Mouse (Mus musculus) intestine, postnatal 0 days (tissue): ENCODE results near the gene Aco2. TPM values are rescaled to one million over a fixed set of nuclear protein-coding genes. Genes with fewer than 3 reads are reported as not detected.

Source experiments
- ATAC-seq: fragments of 200-750 bp; cut with Nextera tagmentation; 2 replicates; pipeline ENCODE4 v1.8.0; 2017; ENCODE audit warnings: mild to moderate bottlenecking, moderate TSS enrichment, moderate library complexity
- H3K27ac ChIP-seq: fragments of 300-500 bp; sonication (generic); 2 replicates; pipeline ENCODE4 v1.5.1; 2014; ENCODE audit warnings: mild to moderate bottlenecking, low read depth, low read length, moderate library complexity
- H3K27me3 ChIP-seq: fragments of 300-500 bp; sonication (generic); replicated peaks from 2 replicates; pipeline ENCODE4 v1.6.1; 2014; ENCODE audit warnings: low read length, mixed read lengths; ENCODE audit not compliant: control insufficient read depth, insufficient read depth
- H3K36me3 ChIP-seq: fragments of 300-500 bp; sonication (generic); 2 replicates; pipeline ENCODE4 v1.6.1; 2014; ENCODE audit warnings: mild to moderate bottlenecking, moderate library complexity; ENCODE audit not compliant: control insufficient read depth, insufficient read depth
- H3K4me1 ChIP-seq: fragments of 300-500 bp; sonication (generic); replicated peaks from 2 replicates; pipeline ENCODE4 v1.6.1; 2014; ENCODE audit warnings: antibody characterized with exemption, low read length, mixed read lengths; ENCODE audit not compliant: control insufficient read depth, insufficient read depth
- H3K4me2 ChIP-seq: fragments of 300-500 bp; sonication (generic); replicated peaks from 2 replicates; pipeline ENCODE4 v1.6.1; 2014; ENCODE audit warnings: low read depth, mild to moderate bottlenecking, moderate library complexity
- H3K4me3 ChIP-seq: fragments of 300-500 bp; sonication (generic); 2 replicates; pipeline ENCODE4 v1.5.1; 2014; ENCODE audit warnings: low read depth, low read length
- H3K9ac ChIP-seq: fragments of 300-500 bp; sonication (generic); 2 replicates; pipeline ENCODE4 v1.6.1; 2014; ENCODE audit warnings: mild to moderate bottlenecking, low read depth, low read length
- H3K9me3 ChIP-seq: fragments of 300-500 bp; sonication (generic); 2 replicates; pipeline ENCODE4 v1.6.1; 2016; ENCODE audit warnings: mixed run types; ENCODE audit not compliant: control insufficient read depth
- CTCF ChIP-seq: sonication (generic); IDR thresholded peaks from 2 replicates; pipeline ENCODE4 v1.5.1; 2016; ENCODE audit warnings: low read depth, mild to moderate bottlenecking, control low read depth, antibody characterized with exemption, moderate library complexity
- WGBS: fragments of 180-500 bp; shearing (Covaris S2); extraction: QIAGEN DNeasy Blood & Tissue Kit; methylation state at CpG from one replicate; pipeline ENCODE4 v1.1.7; 2014; 5-methylcytosine and 5-hydroxymethylcytosine counted together
- polyA plus RNA-seq: library from polyadenylated mRNA; unstranded; fragments of >200 nt; fragmentation: Nextera tagmentation; extraction: Ambion mirVana; gene quantifications from 2 replicates; pipeline ENCODE4 v1.2.1, GENCODE M21; 2015

Aco2 gene
- polyA plus RNA-seq, 1 experiment from 2014 or later, result 209 TPM

- Histone ChIP-seq H3K9me3 (no peaks in the 10 kb centered on the region), H3K27me3 (no peaks in the 10 kb centered on the region), H3K4me3 (no peak overlapping the region), H3K4me1 (no peaks in the 10 kb centered on the region), H3K9ac (no peak overlapping the region), H3K36me3 (peaks cover 19% of the 10 kb centered on the region), H3K27ac (no peak overlapping the region), H3K4me2 (no peak overlapping the region)
- no peak for ATAC-seq
- TF ChIP-seq CTCF, result no peak
- WGBS, result 85% methylated on average over 10 of the region's 10 CpGs
Observed at GRCm38 (mm10) chr15:81920546-81921217, 48.6 kb downstream of the Aco2 start.

- WGBS, result 63% methylated on average over 5 of the region's 5 CpGs
- no peaks in the 10 kb centered on the region for H3K9me3 ChIP-seq
- H3K4me3 ChIP-seq, result no peak overlapping the region
- no peak overlapping the region for H3K4me2 ChIP-seq
- peaks cover 13% of the 10 kb centered on the region for H3K36me3 ChIP-seq
- no peak overlapping the region for H3K27ac ChIP-seq
- H3K4me1 ChIP-seq, result no peaks in the 10 kb centered on the region
- no peak overlapping the region for H3K9ac ChIP-seq
- ATAC-seq, result no peak
- TF ChIP-seq CTCF, result no peak
- H3K27me3 ChIP-seq, result no peaks in the 10 kb centered on the region
Observed at GRCm38 (mm10) chr15:81921255-81921654, 49.1 kb downstream of the Aco2 start.

GRCm38 (mm10) chr15:81924933-81925332, 52.8 kb downstream of the Aco2 start:
- Histone ChIP-seq H3K27me3 (no peaks in the 10 kb centered on the region), H3K4me1 (no peaks in the 10 kb centered on the region), H3K36me3 (no peaks in the 10 kb centered on the region), H3K4me3 (peak overlapping the region; percentile 54), H3K4me2 (peak overlapping the region; percentile 96), H3K27ac (no peak overlapping the region), H3K9me3 (no peaks in the 10 kb centered on the region), H3K9ac (no peak overlapping the region)
- no peak for TF ChIP-seq CTCF
- ATAC-seq, result no peak
- 87% methylated on average over 11 of the region's 11 CpGs for WGBS

GRCm38 (mm10) chr15:81925760-81926445, 53.8 kb downstream of the Aco2 start, which contains the start of gene Polr3h:
Polr3h (minus strand) TSS chr15:81926240.
- Histone ChIP-seq H3K4me3 (peak within 1 kb of the TSS; percentile 54), H3K4me2 (peak within 1 kb of the TSS; percentile 96), H3K9ac (peak within 1 kb of the TSS; percentile 58), H3K36me3 (no peaks in the 10 kb centered on the region), H3K27ac (peak within 1 kb of the TSS; percentile 64), H3K9me3 (no peaks in the 10 kb centered on the region), H3K27me3 (no peaks in the 10 kb centered on the region), H3K4me1 (no peaks in the 10 kb centered on the region)
- TF ChIP-seq CTCF, result no peak
- peak; percentile 95 for ATAC-seq
- under 1% methylated on average over 53 of the region's 54 CpGs for WGBS

GRCm38 (mm10) chr15:81926446-81926822, 54.3 kb downstream of the Aco2 start:
- H3K4me3 ChIP-seq, result no peak overlapping the region
- H3K9me3 ChIP-seq, result no peaks in the 10 kb centered on the region
- H3K27ac ChIP-seq, result no peak overlapping the region
- H3K36me3 ChIP-seq, result no peaks in the 10 kb centered on the region
- H3K4me1 ChIP-seq, result no peaks in the 10 kb centered on the region
- H3K27me3 ChIP-seq, result no peaks in the 10 kb centered on the region
- no peak for ATAC-seq
- peak overlapping the region; percentile 96 for H3K4me2 ChIP-seq
- no peak for TF ChIP-seq CTCF
- H3K9ac ChIP-seq, result no peak overlapping the region
- 35% methylated on average over 9 of the region's 9 CpGs for WGBS

- H3K4me2 ChIP-seq, result no peak overlapping the region
- no peak for TF ChIP-seq CTCF
- no peak overlapping the region for H3K4me3 ChIP-seq
- H3K27ac ChIP-seq, result no peak overlapping the region
- H3K27me3 ChIP-seq, result no peaks in the 10 kb centered on the region
- H3K4me1 ChIP-seq, result no peaks in the 10 kb centered on the region
- 48% methylated on average over 4 of the region's 4 CpGs for WGBS
- no peaks in the 10 kb centered on the region for H3K36me3 ChIP-seq
- no peak for ATAC-seq
- no peaks in the 10 kb centered on the region for H3K9me3 ChIP-seq
- H3K9ac ChIP-seq, result no peak overlapping the region
Observed at GRCm38 (mm10) chr15:81927741-81928140, 55.6 kb downstream of the Aco2 start.
